Mouse (Mus musculus): Measurements from ENCODE around the gene Il9r. TPM values are rescaled to one million over a fixed set of nuclear protein-coding genes. Genes with fewer than 3 reads are reported as not detected.

Gene Il9r
- total and polyA plus RNA-seq, 3 experiments: 20.0 to 52.1 (median 47.5) TPM

DNA sequence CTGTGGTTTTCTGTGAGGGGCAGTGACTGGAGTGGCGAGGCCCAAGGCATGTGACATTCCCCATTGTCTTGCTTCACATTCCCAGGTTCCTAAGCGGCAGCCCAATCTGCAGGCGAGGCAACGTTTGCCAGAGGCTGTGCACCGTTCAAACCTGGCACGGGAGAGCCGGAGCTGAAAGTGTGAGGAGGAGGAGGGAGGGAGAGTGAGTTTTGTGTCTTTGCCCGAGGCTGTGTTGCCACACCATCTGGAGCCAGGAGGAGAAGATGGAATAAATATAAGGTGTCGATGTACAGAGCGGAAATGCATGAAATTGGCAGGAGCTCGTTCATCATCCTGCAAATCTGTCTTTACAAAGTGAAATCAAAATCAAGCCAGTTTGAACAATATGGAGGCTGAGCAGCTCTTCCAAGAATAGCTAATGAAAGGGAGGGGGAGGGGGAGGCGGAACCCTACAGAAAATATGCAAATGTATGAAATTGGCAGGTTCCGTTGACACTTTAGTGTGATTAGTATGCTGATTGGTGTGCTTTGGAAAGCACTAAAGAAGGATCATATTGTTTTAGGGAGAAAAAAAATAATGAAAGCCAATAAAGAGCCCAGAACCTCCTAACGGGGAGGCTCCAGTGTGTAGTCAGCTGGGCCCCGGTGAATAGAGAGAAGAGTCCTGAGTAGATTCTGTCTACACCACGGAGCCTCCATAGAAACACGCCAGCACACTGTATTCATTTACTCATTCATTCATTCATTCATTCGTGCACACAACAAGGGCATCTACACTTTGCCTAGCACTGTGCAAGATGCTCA, 42.1 kb downstream of the Il9r start:
- TF ChIP-seq TCF12 (IDR thresholded peaks at IDR 0.05; ENCODE audit: low read depth, low read length) (no peak), ZKSCAN1 (IDR thresholded peaks at IDR 0.05; ENCODE audit: borderline replicate concordance, low read depth, low read length) (no peak), EP300 (IDR thresholded peaks at IDR 0.05; ENCODE audit: low read length) (no peak)
- no peaks in the 10 kb centered on the region for H3K36me3 ChIP-seq (replicated peaks in 1 of 2; ENCODE audit: control insufficient read depth in 1 of 2, insufficient read depth in 1 of 2, low read length in 1 of 2)

GRCm38 (mm10) chr11:32156854-32157630, 43.0 kb downstream of the Il9r start:
- Histone ChIP-seq H3K27me3 (replicated peaks) (peaks cover 24% of the 10 kb centered on the region), H3K9me3 (replicated peaks; ENCODE audit: low read length) (no peaks in the 10 kb centered on the region), H3K36me3 (replicated peaks in 1 of 2; ENCODE audit: control insufficient read depth in 1 of 2, insufficient read depth in 1 of 2, low read length in 1 of 2) (no peaks in the 10 kb centered on the region), H3K4me3 (replicated peaks in 1 of 3; ENCODE audit: low read depth in 2 of 3, low read length in 2 of 3, poor library complexity in 1 of 3) (no peak overlapping the region), H3K9ac (ENCODE audit: insufficient read depth, low read depth) (no peak overlapping the region), H3K79me2 (replicated peaks; ENCODE audit: control insufficient read depth, extremely low read depth, insufficient read depth, poor library complexity, severe bottlenecking) (no peaks in the 10 kb centered on the region), H3K4me1 (ENCODE audit: control insufficient read depth in 1 of 2, insufficient read depth in 2 of 2) (peaks cover 1 to 3% of the 10 kb centered on the region in 2 experiments), H3K27ac (ENCODE audit: insufficient read depth, low read depth) (no peak overlapping the region), H3K4me2 (ENCODE audit: insufficient read depth, low read depth, poor library complexity, severe bottlenecking) (no peak overlapping the region)
- in situ Hi-C loops (cut with MboI; ENCODE audit: low pct_ligation_motif_present, low pct_unique_long_range_greater_than_20kb, low sequenced_read_pairs) (no loop called here), dilution Hi-C loops (cut with MboI; ENCODE audit: extremely low pct_ligation_motif_present, extremely low pct_unique_long_range_greater_than_20kb, low sequenced_read_pairs) (no loop called here)
- DNase-seq (ENCODE audit: extremely low read depth): no peak
- TF ChIP-seq TCF12 (IDR thresholded peaks at IDR 0.05; ENCODE audit: low read depth, low read length) (no peak), ZNF384 (IDR thresholded peaks at IDR 0.05; ENCODE audit: low read depth, low read length) (0 out of 2 replicates have a peak, but pooled peaks have one; percentile 35)

More for the DNA sequence above, 42.1 kb downstream of the Il9r start:
- no peak for DNase-seq (ENCODE audit: extremely low read depth)
- no peak overlapping the region for H3K27ac ChIP-seq (ENCODE audit: insufficient read depth, low read depth)
- peaks cover 26% of the 10 kb centered on the region for H3K27me3 ChIP-seq (replicated peaks)
- dilution Hi-C loops (cut with MboI; ENCODE audit: extremely low pct_ligation_motif_present, extremely low pct_unique_long_range_greater_than_20kb, low sequenced_read_pairs) (no loop called here), in situ Hi-C loops (cut with MboI; ENCODE audit: low pct_ligation_motif_present, low pct_unique_long_range_greater_than_20kb, low sequenced_read_pairs) (no loop called here)
- H3K79me2 ChIP-seq (replicated peaks; ENCODE audit: control insufficient read depth, extremely low read depth, insufficient read depth, poor library complexity, severe bottlenecking): no peaks in the 10 kb centered on the region
- H3K4me2 ChIP-seq (ENCODE audit: insufficient read depth, low read depth, poor library complexity, severe bottlenecking): peak overlapping the region; percentile 39; the same call in 1 of the 2 replicates
- peaks cover 3 to 6% of the 10 kb centered on the region in 2 experiments for H3K4me1 ChIP-seq (ENCODE audit: control insufficient read depth in 1 of 2, insufficient read depth in 2 of 2)
- H3K9ac ChIP-seq (ENCODE audit: insufficient read depth, low read depth): no peak overlapping the region
- no peak overlapping the region for H3K4me3 ChIP-seq (replicated peaks in 1 of 3; ENCODE audit: low read depth in 2 of 3, low read length in 2 of 3, poor library complexity in 1 of 3)
- no peaks in the 10 kb centered on the region for H3K9me3 ChIP-seq (replicated peaks; ENCODE audit: low read length)

GRCm38 (mm10) chr11:32153216-32153615, 46.9 kb downstream of the Il9r start:
- in situ Hi-C loops (cut with MboI; ENCODE audit: low pct_ligation_motif_present, low pct_unique_long_range_greater_than_20kb, low sequenced_read_pairs) (no loop called here), dilution Hi-C loops (cut with MboI; ENCODE audit: extremely low pct_ligation_motif_present, extremely low pct_unique_long_range_greater_than_20kb, low sequenced_read_pairs) (no loop called here)
- H3K4me3 ChIP-seq (replicated peaks in 1 of 3; ENCODE audit: low read depth in 2 of 3, low read length in 2 of 3, poor library complexity in 1 of 3): no peak overlapping the region
- peaks cover 0 to 6% of the 10 kb centered on the region in 2 experiments; a peak in 2 of 4 replicates for H3K4me1 ChIP-seq (ENCODE audit: control insufficient read depth in 1 of 2, insufficient read depth in 2 of 2)
- no peaks in the 10 kb centered on the region for H3K27me3 ChIP-seq (replicated peaks)
- H3K79me2 ChIP-seq (replicated peaks; ENCODE audit: control insufficient read depth, extremely low read depth, insufficient read depth, poor library complexity, severe bottlenecking): no peaks in the 10 kb centered on the region
- H3K9me3 ChIP-seq (replicated peaks; ENCODE audit: low read length): no peaks in the 10 kb centered on the region
- no peak overlapping the region for H3K9ac ChIP-seq (ENCODE audit: insufficient read depth, low read depth)
- TF ChIP-seq ZMIZ1 (IDR thresholded peaks at IDR 0.05; ENCODE audit: low read depth, low read length): no peak
- TF ChIP-seq MAX (IDR thresholded peaks at IDR 0.05; ENCODE audit: low read length): no peak
- no peak for TF ChIP-seq ZKSCAN1 (IDR thresholded peaks at IDR 0.05; ENCODE audit: borderline replicate concordance, low read depth, low read length)
- no peak for TF ChIP-seq ELF1 (IDR thresholded peaks at IDR 0.05; ENCODE audit: low read depth, low read length)
- TF ChIP-seq POLR2A (IDR thresholded peaks at IDR 0.05; ENCODE audit: low read depth, low read length): no peak
- TF ChIP-seq CHD2 (IDR thresholded peaks at IDR 0.05; ENCODE audit: low read length): no peak
- TF ChIP-seq EP300 (IDR thresholded peaks at IDR 0.05; ENCODE audit: low read length): no peak
- TF ChIP-seq ETS1 (conservative IDR thresholded peaks at IDR 0.05; ENCODE audit: low read depth, low read length): no peak
- no peak for TF ChIP-seq HCFC1 (IDR thresholded peaks at IDR 0.05; ENCODE audit: low read depth, low read length)
- DNase-seq (ENCODE audit: extremely low read depth): no peak
- H3K36me3 ChIP-seq (replicated peaks in 1 of 2; ENCODE audit: control insufficient read depth in 1 of 2, insufficient read depth in 1 of 2, low read length in 1 of 2): no peaks in the 10 kb centered on the region
- no peak overlapping the region for H3K27ac ChIP-seq (ENCODE audit: insufficient read depth, low read depth)
- no peak overlapping the region for H3K4me2 ChIP-seq (ENCODE audit: insufficient read depth, low read depth, poor library complexity, severe bottlenecking)
